Mouse (Mus musculus) myocyte (in vitro differentiated cells): ENCODE results near the gene Vamp9. TPM values are rescaled to one million over a fixed set of nuclear protein-coding genes. Genes with fewer than 3 reads are reported as not detected.

ENCODE experiments used
- H3K27me3 ChIP-seq: one replicate; pipeline ENCODE4 v1.6.1; 2011; ENCODE audit not compliant: control insufficient read depth, insufficient read depth, insufficient read length
- H3K36me3 ChIP-seq: one replicate; pipeline ENCODE4 v1.6.1; 2011; ENCODE audit not compliant: control insufficient read depth, insufficient read depth
- H3K4me2 ChIP-seq: one replicate; pipeline ENCODE4 v1.6.1; 2011; ENCODE audit warnings: low read depth, control low read depth
- H3K4me3 ChIP-seq: one replicate; pipeline ENCODE4 v1.5.1; 2011; ENCODE audit warnings: mild to moderate bottlenecking, control low read depth, moderate library complexity
- H3K79me2 ChIP-seq: one replicate; pipeline ENCODE4 v1.6.1; 2011; ENCODE audit not compliant: control insufficient read depth, insufficient read depth
- H3ac ChIP-seq: one replicate; pipeline ENCODE4 v1.6.1; 2011; ENCODE audit not compliant: control insufficient read depth, insufficient read length
- CEBPB ChIP-seq: IDR thresholded peaks from 2 replicates; pipeline ENCODE4 v1.6.1; 2011; ENCODE audit warnings: mild to moderate bottlenecking, moderate library complexity; ENCODE audit not compliant: poor library complexity, insufficient read depth, severe bottlenecking
- E2F4 ChIP-seq: IDR thresholded peaks from one replicate; pipeline ENCODE4 v1.6.1; 2011; ENCODE audit warnings: mild to moderate bottlenecking, control low read depth, moderate library complexity; ENCODE audit not compliant: insufficient read depth
- MAX ChIP-seq: IDR thresholded peaks from one replicate; pipeline ENCODE4 v1.6.1; 2011; ENCODE audit warnings: low read depth, mild to moderate bottlenecking, control low read depth
- MYOD1 ChIP-seq, 3 experiments: IDR thresholded peaks; one replicate each; pipeline ENCODE4 v1.6.1; 2011; ENCODE audit warnings: control low read depth in 2 of 3, low read depth in 2 of 3, mild to moderate bottlenecking in 2 of 3, moderate library complexity in 1 of 3; ENCODE audit not compliant: insufficient read length in 2 of 3, control insufficient read depth in 1 of 3
- MYOG ChIP-seq, 3 experiments: IDR thresholded peaks; one replicate each; pipeline ENCODE4 v1.6.1; 2011; ENCODE audit warnings: control low read depth in 2 of 3, low read depth in 2 of 3, mild to moderate bottlenecking in 2 of 3; ENCODE audit not compliant: insufficient read length in 2 of 3, control insufficient read depth in 1 of 3, insufficient read depth in 1 of 3
- POLR2A ChIP-seq: IDR thresholded peaks from one replicate; pipeline ENCODE4 v1.6.1; 2011; ENCODE audit warnings: low read depth, mild to moderate bottlenecking, control low read depth, moderate library complexity; ENCODE audit not compliant: insufficient read length
- POLR2AphosphoS2 ChIP-seq: IDR thresholded peaks from one replicate; pipeline ENCODE4 v1.6.1; 2011; ENCODE audit warnings: low read depth, control low read depth; ENCODE audit not compliant: insufficient read length
- REST ChIP-seq: IDR thresholded peaks from one replicate; pipeline ENCODE4 v1.6.1; 2011; ENCODE audit warnings: mild to moderate bottlenecking, control low read depth, moderate library complexity; ENCODE audit not compliant: insufficient read depth, insufficient read length
- SRF ChIP-seq: IDR thresholded peaks from one replicate; pipeline ENCODE4 v1.6.1; 2011; ENCODE audit warnings: low read depth; ENCODE audit not compliant: control insufficient read depth, insufficient read length
- TCF12 ChIP-seq: IDR thresholded peaks from one replicate; pipeline ENCODE4 v1.6.1; 2011; ENCODE audit warnings: mild to moderate bottlenecking, control low read depth; ENCODE audit not compliant: poor library complexity, insufficient read depth, severe bottlenecking
- TCF3 ChIP-seq: IDR thresholded peaks from one replicate; pipeline ENCODE4 v1.6.1; 2011; ENCODE audit warnings: low read depth, control low read depth; ENCODE audit not compliant: insufficient read length
- USF1 ChIP-seq: IDR thresholded peaks from one replicate; pipeline ENCODE4 v1.6.1; 2011; ENCODE audit warnings: low read depth, mild to moderate bottlenecking, control low read depth, moderate library complexity
- polyA plus RNA-seq: library from polyadenylated mRNA; unstranded; fragments of >200 nt; fragmentation: generic; extraction: Trizol; gene quantifications from one replicate; pipeline ENCODE4 v1.2.1, GENCODE M21; 2012; ENCODE audit warnings: missing spikeins

Vamp9 gene
- polyA plus RNA-seq, 1 experiment: not detected

- H3K4me3 ChIP-seq: no peak overlapping the region
- TF ChIP-seq MAX (no peak), MYOD1 (IDR thresholded peaks at IDR 0.05; ENCODE audit: control insufficient read depth in 1 of 3, insufficient read length in 2 of 3, low read depth in 2 of 3) (no peak), CEBPB (no peak), MYOG (IDR thresholded peaks at IDR 0.05; ENCODE audit: control insufficient read depth in 1 of 3, insufficient read depth in 1 of 3, insufficient read length in 2 of 3, low read depth in 2 of 3) (no peak), REST (no peak), TCF12 (no peak), SRF (no peak), POLR2AphosphoS2 (no peak), TCF3 (no peak), E2F4 (no peak), USF1 (no peak), POLR2A (no peak)
- no peaks in the 10 kb centered on the region for H3K27me3 ChIP-seq
- no peaks in the 10 kb centered on the region for H3K79me2 ChIP-seq
- peaks cover 8% of the 10 kb centered on the region for H3K36me3 ChIP-seq
- H3ac ChIP-seq: no peak overlapping the region
- H3K4me2 ChIP-seq: no peak overlapping the region
Observed at GRCm38 (mm10) chr5:99953883-99954282, 47.8 kb downstream of the Vamp9 start.

GRCm38 (mm10) chr5:99958666-99959065, 52.6 kb downstream of the Vamp9 start:
- Histone ChIP-seq H3K79me2 (peaks cover 6% of the 10 kb centered on the region), H3K4me2 (no peak overlapping the region), H3K4me3 (no peak overlapping the region), H3K36me3 (peaks cover 40% of the 10 kb centered on the region), H3K27me3 (no peaks in the 10 kb centered on the region), H3ac (no peak overlapping the region)
- TF ChIP-seq MYOG (IDR thresholded peaks at IDR 0.05; ENCODE audit: control insufficient read depth in 1 of 3, insufficient read depth in 1 of 3, insufficient read length in 2 of 3, low read depth in 2 of 3) (no peak), E2F4 (no peak), USF1 (no peak), MYOD1 (IDR thresholded peaks at IDR 0.05; ENCODE audit: control insufficient read depth in 1 of 3, insufficient read length in 2 of 3, low read depth in 2 of 3) (no peak), MAX (no peak), POLR2AphosphoS2 (no peak), TCF12 (no peak), POLR2A (no peak), SRF (no peak), CEBPB (no peak), REST (no peak), TCF3 (no peak)

- Histone ChIP-seq H3K4me3 (no peak overlapping the region), H3ac (no peak overlapping the region), H3K4me2 (no peak overlapping the region), H3K36me3 (peaks cover 48% of the 10 kb centered on the region), H3K27me3 (no peaks in the 10 kb centered on the region), H3K79me2 (peaks cover 13% of the 10 kb centered on the region)
- TF ChIP-seq POLR2A: no peak
- no peak for TF ChIP-seq MYOD1 (IDR thresholded peaks at IDR 0.05; ENCODE audit: control insufficient read depth in 1 of 3, insufficient read length in 2 of 3, low read depth in 2 of 3)
- TF ChIP-seq SRF: no peak
- no peak for TF ChIP-seq E2F4
- no peak for TF ChIP-seq CEBPB
- TF ChIP-seq USF1: no peak
- TF ChIP-seq MAX: no peak
- no peak for TF ChIP-seq REST
- no peak for TF ChIP-seq TCF12
- TF ChIP-seq POLR2AphosphoS2: no peak
- TF ChIP-seq MYOG (IDR thresholded peaks at IDR 0.05; ENCODE audit: control insufficient read depth in 1 of 3, insufficient read depth in 1 of 3, insufficient read length in 2 of 3, low read depth in 2 of 3): no peak
- TF ChIP-seq TCF3: no peak
Observed at GRCm38 (mm10) chr5:99959236-99959936, 53.3 kb downstream of the Vamp9 start.

- H3K27me3 ChIP-seq: no peaks in the 10 kb centered on the region
- H3K4me3 ChIP-seq: no peak overlapping the region
- no peak overlapping the region for H3K4me2 ChIP-seq
- TF ChIP-seq TCF3 (no peak), MAX (no peak), MYOG (IDR thresholded peaks at IDR 0.05; ENCODE audit: control insufficient read depth in 1 of 3, insufficient read depth in 1 of 3, insufficient read length in 2 of 3, low read depth in 2 of 3) (no peak), REST (no peak), POLR2AphosphoS2 (no peak), MYOD1 (IDR thresholded peaks at IDR 0.05; ENCODE audit: control insufficient read depth in 1 of 3, insufficient read length in 2 of 3, low read depth in 2 of 3) (no peak), POLR2A (no peak), TCF12 (no peak), USF1 (no peak), SRF (no peak), E2F4 (no peak)
- H3K36me3 ChIP-seq: peaks cover 53% of the 10 kb centered on the region
- no peak overlapping the region for H3ac ChIP-seq
- peaks cover 19% of the 10 kb centered on the region for H3K79me2 ChIP-seq
Observed at GRCm38 (mm10) chr5:99959960-99960359, 53.9 kb downstream of the Vamp9 start.
